Mouse (Mus musculus): ENCODE measurements around the gene Rbp4. TPM values are rescaled to one million over a fixed set of nuclear protein-coding genes. Genes with fewer than 3 reads are reported as not detected.

Gene Rbp4
- polyA plus RNA-seq, 1 experiment from 2014 or later: 3.6 TPM

- Histone ChIP-seq H3K4me1 (no peaks in the 10 kb centered on the region), H3K4me2 (no peak overlapping the region)
- 91% methylated on average over 7 of the region's 7 CpGs for WGBS
These were observed 10.1 kb downstream of the Rbp4 start for GRCm38 (mm10) chr19:38114834-38115491.

GRCm38 (mm10) chr19:38112575-38112974, 12.5 kb downstream of the Rbp4 start:
- Histone ChIP-seq H3K36me3 (replicated peaks) (no peaks in the 10 kb centered on the region), H3K4me3 (no peak overlapping the region), H3K27ac (no peak overlapping the region), H3K4me2 (no peak overlapping the region), H3K9ac (no peak overlapping the region), H3K9me3 (no peaks in the 10 kb centered on the region), H3K27me3 (replicated peaks) (no peaks in the 10 kb centered on the region), H3K4me1 (no peaks in the 10 kb centered on the region)
- 57% methylated on average over 4 of the region's 4 CpGs for WGBS
- ATAC-seq (replicated peaks): no peak

More at GRCm38 (mm10) chr19:38114834-38115491, 10.1 kb downstream of the Rbp4 start:
- Histone ChIP-seq H3K27me3 (replicated peaks) (no peaks in the 10 kb centered on the region), H3K9ac (no peak overlapping the region), H3K9me3 (no peaks in the 10 kb centered on the region), H3K36me3 (replicated peaks) (no peaks in the 10 kb centered on the region), H3K27ac (no peak overlapping the region), H3K4me3 (no peak overlapping the region)
- ATAC-seq (replicated peaks): no peak

- ATAC-seq (replicated peaks): no peak
- no peaks in the 10 kb centered on the region for H3K9me3 ChIP-seq
- no peak overlapping the region for H3K9ac ChIP-seq
- H3K4me2 ChIP-seq: no peak overlapping the region
- H3K4me3 ChIP-seq: no peak overlapping the region
- no peak overlapping the region for H3K27ac ChIP-seq
- no peaks in the 10 kb centered on the region for H3K4me1 ChIP-seq
- no peaks in the 10 kb centered on the region for H3K27me3 ChIP-seq (replicated peaks)
- no peaks in the 10 kb centered on the region for H3K36me3 ChIP-seq (replicated peaks)
- 80% methylated on average over 8 of the region's 8 CpGs for WGBS
These were observed 14.0 kb downstream of the Rbp4 start for GRCm38 (mm10) chr19:38111056-38111455.

- no peak for ATAC-seq (replicated peaks)
- H3K9me3 ChIP-seq: no peaks in the 10 kb centered on the region
- no peak overlapping the region for H3K4me2 ChIP-seq
- H3K36me3 ChIP-seq (replicated peaks): no peaks in the 10 kb centered on the region
- WGBS: 91% methylated on average over 15 of the region's 15 CpGs
- no peak overlapping the region for H3K27ac ChIP-seq
- no peak overlapping the region for H3K9ac ChIP-seq
- no peak overlapping the region for H3K4me3 ChIP-seq
- no peaks in the 10 kb centered on the region for H3K4me1 ChIP-seq
- no peaks in the 10 kb centered on the region for H3K27me3 ChIP-seq (replicated peaks)
These were observed 15.4 kb downstream of the Rbp4 start for GRCm38 (mm10) chr19:38109506-38110242.

- H3K27ac ChIP-seq: no peak overlapping the region
- H3K4me1 ChIP-seq: no peaks in the 10 kb centered on the region
- WGBS: 93% methylated on average over 4 of the region's 4 CpGs
- ATAC-seq (replicated peaks): no peak
- H3K27me3 ChIP-seq (replicated peaks): no peaks in the 10 kb centered on the region
- H3K9ac ChIP-seq: no peak overlapping the region
- H3K36me3 ChIP-seq (replicated peaks): no peaks in the 10 kb centered on the region
- H3K9me3 ChIP-seq: no peaks in the 10 kb centered on the region
- no peak overlapping the region for H3K4me3 ChIP-seq
- H3K4me2 ChIP-seq: no peak overlapping the region
These were observed 17.2 kb downstream of the Rbp4 start for GRCm38 (mm10) chr19:38107871-38108270.

GRCm38 (mm10) chr19:38096858-38097758, 28.0 kb downstream of the Rbp4 start, which contains the start of gene Ffar4:
TSS of gene Ffar4 (plus strand) at chr19:38097071.
- Histone ChIP-seq H3K4me1 (peaks cover 11% of the 10 kb centered on the region), H3K36me3 (replicated peaks) (no peaks in the 10 kb centered on the region), H3K4me2 (peak within 1 kb of the TSS; percentile 61), H3K27ac (no peak within 1 kb of the TSS), H3K27me3 (replicated peaks) (peaks cover 38% of the 10 kb centered on the region), H3K4me3 (peak within 1 kb of the TSS; percentile 36), H3K9ac (0 out of 2 replicates have a peak within 1 kb of the TSS, but pooled peaks have one; percentile 13), H3K9me3 (no peaks in the 10 kb centered on the region)
- WGBS: under 1% methylated on average over 77 of the region's 77 CpGs
- peak; percentile 76 for ATAC-seq (replicated peaks)

GRCm38 (mm10) chr19:38096231-38096630, 28.9 kb downstream of the Rbp4 start:
- WGBS: 17% methylated on average over 4 of the region's 4 CpGs
- no peak overlapping the region for H3K4me3 ChIP-seq
- H3K4me2 ChIP-seq: no peak overlapping the region

GRCm38 (mm10) chr19:38091512-38091985, 33.5 kb downstream of the Rbp4 start:
- H3K36me3 ChIP-seq (replicated peaks): no peaks in the 10 kb centered on the region
- no peaks in the 10 kb centered on the region for H3K4me1 ChIP-seq
- H3K4me3 ChIP-seq: no peak overlapping the region
- WGBS: 49% methylated on average over 4 of the region's 4 CpGs
- H3K9me3 ChIP-seq: no peaks in the 10 kb centered on the region
- no peak for ATAC-seq (replicated peaks)
- no peak overlapping the region for H3K4me2 ChIP-seq
- no peak overlapping the region for H3K9ac ChIP-seq
- H3K27ac ChIP-seq: no peak overlapping the region
- peaks cover 13% of the 10 kb centered on the region for H3K27me3 ChIP-seq (replicated peaks)

More at GRCm38 (mm10) chr19:38096231-38096630, 28.9 kb downstream of the Rbp4 start:
- Histone ChIP-seq H3K27me3 (replicated peaks) (peaks cover 38% of the 10 kb centered on the region), H3K9me3 (no peaks in the 10 kb centered on the region), H3K36me3 (replicated peaks) (no peaks in the 10 kb centered on the region), H3K4me1 (peaks cover 11% of the 10 kb centered on the region), H3K27ac (no peak overlapping the region), H3K9ac (no peak overlapping the region)
- no peak for ATAC-seq (replicated peaks)

GRCm38 (mm10) chr19:38089358-38089757, 35.7 kb downstream of the Rbp4 start:
- Histone ChIP-seq H3K36me3 (replicated peaks) (no peaks in the 10 kb centered on the region), H3K4me2 (no peak overlapping the region), H3K4me1 (no peaks in the 10 kb centered on the region), H3K4me3 (no peak overlapping the region), H3K27me3 (replicated peaks) (no peaks in the 10 kb centered on the region), H3K9ac (no peak overlapping the region), H3K9me3 (no peaks in the 10 kb centered on the region), H3K27ac (no peak overlapping the region)
- ATAC-seq (replicated peaks): no peak
- 85% methylated on average over 8 of the region's 8 CpGs for WGBS

- peak; percentile 75; the same call in 1 of the 2 replicates for ATAC-seq (replicated peaks)
- Histone ChIP-seq H3K36me3 (replicated peaks) (no peaks in the 10 kb centered on the region), H3K4me1 (no peaks in the 10 kb centered on the region), H3K9ac (no peak overlapping the region), H3K9me3 (no peaks in the 10 kb centered on the region), H3K4me3 (no peak overlapping the region), H3K27ac (no peak overlapping the region), H3K27me3 (replicated peaks) (no peaks in the 10 kb centered on the region), H3K4me2 (no peak overlapping the region)
- WGBS: 61% methylated on average over 11 of the region's 11 CpGs
These were observed 38.0 kb downstream of the Rbp4 start for GRCm38 (mm10) chr19:38086948-38087551.

GRCm38 (mm10) chr19:38085841-38086240, 39.2 kb downstream of the Rbp4 start:
- no peak for ATAC-seq (replicated peaks)
- WGBS: 85% methylated on average over 4 of the region's 4 CpGs
- H3K4me3 ChIP-seq: no peak overlapping the region
- no peaks in the 10 kb centered on the region for H3K36me3 ChIP-seq (replicated peaks)
- H3K27me3 ChIP-seq (replicated peaks): no peaks in the 10 kb centered on the region
- H3K4me2 ChIP-seq: no peak overlapping the region
- H3K9ac ChIP-seq: no peak overlapping the region
- no peak overlapping the region for H3K27ac ChIP-seq
- H3K9me3 ChIP-seq: no peaks in the 10 kb centered on the region
- no peaks in the 10 kb centered on the region for H3K4me1 ChIP-seq

Measured in midbrain, embryonic 15.5 days (tissue).